In genomic region chr3:121242941-121243340, GRCm38 (mm10) we compare ENCODE assay signal across 10 mouse cellular contexts. TPM values are rescaled to one million over a fixed set of nuclear protein-coding genes. Genes with fewer than 3 reads are reported as not detected.
A peak's percentile ranks its signal among the peaks of the same experiment; 100 is the strongest.
DNase-seq lines count a peak whose midpoint lies in the region; ATAC-seq and TF ChIP-seq lines count a peak whose summit lies in the region.
"Had no signal": no experiment of that assay in that cellular context is flagged by ENCODE, and none has a peak within 500 bp of the region (broad histone marks: within the 10 kb centered on the region; RNA-seq: fewer than 3 reads in every experiment).

No protein-coding gene starts in this region.

- TF ChIP-seq RAD21 in MEL (IDR thresholded peaks at IDR 0.05; ENCODE audit: low read depth, low read length): no peak

- peak; percentile 86 to 94 for TF ChIP-seq EP300 in MEL (IDR thresholded peaks at IDR 0.05; ENCODE audit: low read depth in 1 of 2, low read length in 2 of 2)

- H3K27me3 ChIP-seq in kidney, embryonic 16.5 days (ENCODE audit: insufficient read depth, low read length): no peaks in the 10 kb centered on the region
- H3K27me3 ChIP-seq in MEL (ENCODE audit: control insufficient read depth in 1 of 2, insufficient read depth in 2 of 2, low read length in 2 of 2): no peaks in the 10 kb centered on the region
- no peaks in the 10 kb centered on the region for H3K27me3 ChIP-seq in neural tube, embryonic 15.5 days (replicated peaks)

- peak; percentile 36 for ATAC-seq in kidney, embryonic 16.5 days (ENCODE audit: low FRiP score, low TSS enrichment)
- peak; percentile 87; the same call in 1 of the 2 replicates for ATAC-seq in monocyte, adult 5-6 weeks (replicated peaks; ENCODE audit: insufficient number of reproducible peaks, low FRiP score, low TSS enrichment, poor library complexity, severe bottlenecking)
- no peak for ATAC-seq in neural tube, embryonic 15.5 days (ENCODE audit: low FRiP score)
- ATAC-seq: activated CD4-positive, CD25-positive, alpha-beta regulatory T cell, adult 4 months had no signal

- no peaks in the 10 kb centered on the region for H3K79me2 ChIP-seq in MEL (ENCODE audit: control insufficient read depth, insufficient read depth, low read length, poor library complexity)

- no peak for DNase-seq in kidney, postnatal 25 days
- peak; percentile 94 for DNase-seq in MEL (ENCODE audit: low read depth, low spot score)
- peak; percentile 88 for DNase-seq in gonadal fat pad, adult 2 months (ENCODE audit: low read depth)
- DNase-seq in neural tube, embryonic 10.5 days (ENCODE audit: extremely low spot score, low spot score): no peak
- no peak for DNase-seq in cerebellum, postnatal 4 days (ENCODE audit: low spot score in 2 of 2)
- DNase-seq: kidney, adult 8-10 months had no signal

- H3K27ac ChIP-seq in kidney, embryonic 16.5 days (ENCODE audit: low read length): no peak overlapping the region
- H3K27ac ChIP-seq in MEL (ENCODE audit: control insufficient read depth, low read depth, low read length): peak overlapping the region; percentile 93
- no peak overlapping the region for H3K27ac ChIP-seq in neural tube, embryonic 15.5 days (replicated peaks)

- no peak for TF ChIP-seq CTCF in MEL (IDR thresholded peaks at IDR 0.05 in 2 of 3, conservative IDR thresholded peaks at IDR 0.05 in 1 of 3; ENCODE audit: control insufficient read depth in 1 of 3, insufficient read depth in 1 of 3, low read depth in 2 of 3, low read length in 3 of 3, poor library complexity in 1 of 3, severe bottlenecking in 1 of 3)

- WGBS in kidney, embryonic 16.5 days: 73% methylated on average over 4 of the region's 4 CpGs
- whole genome bisulfite sequencing in neural tube, embryonic 15.5 days: 78% methylated on average over 4 of the region's 4 CpGs

- TF ChIP-seq POLR2A in MEL (IDR thresholded peaks at IDR 0.05; ENCODE audit: control insufficient read depth in 1 of 2, insufficient read depth in 1 of 2, low read depth in 1 of 2, low read length in 2 of 2, poor library complexity in 1 of 2): no peak

- no peaks in the 10 kb centered on the region for H3K9me3 ChIP-seq in kidney, embryonic 16.5 days (ENCODE audit: low read length)
- H3K9me3 ChIP-seq in MEL (replicated peaks; ENCODE audit: insufficient read depth, low read length): no peaks in the 10 kb centered on the region
- no peaks in the 10 kb centered on the region for H3K9me3 ChIP-seq in neural tube, embryonic 15.5 days (replicated peaks)

- no peak overlapping the region for H3K4me2 ChIP-seq in kidney, embryonic 16.5 days (replicated peaks; ENCODE audit: low read depth, low read length)
- no peak overlapping the region for H3K4me2 ChIP-seq in neural tube, embryonic 15.5 days

- no peaks in the 10 kb centered on the region for H3K36me3 ChIP-seq in kidney, embryonic 16.5 days (ENCODE audit: insufficient read depth, low read length)
- H3K36me3 ChIP-seq in MEL (ENCODE audit: control insufficient read depth in 1 of 2, insufficient read depth in 2 of 2, low read length in 2 of 2): peaks cover 0 to 25% of the 10 kb centered on the region in 2 experiments; a peak in 2 of 4 replicates
- no peaks in the 10 kb centered on the region for H3K36me3 ChIP-seq in neural tube, embryonic 15.5 days

- H3K9ac ChIP-seq in kidney, embryonic 16.5 days (replicated peaks; ENCODE audit: low read length): no peak overlapping the region
- H3K9ac ChIP-seq in MEL (ENCODE audit: control insufficient read depth, low read depth, low read length, poor library complexity, severe bottlenecking): no peak overlapping the region
- H3K9ac ChIP-seq in neural tube, embryonic 15.5 days (replicated peaks): no peak overlapping the region

- H3K4me1 ChIP-seq in kidney, embryonic 16.5 days (ENCODE audit: insufficient read depth, low read length): peaks cover 29% of the 10 kb centered on the region
- H3K4me1 ChIP-seq in MEL (ENCODE audit: control insufficient read depth in 1 of 2, insufficient read depth in 2 of 2, low read length in 2 of 2): peaks cover 12 to 24% of the 10 kb centered on the region in 2 experiments; a peak in 3 of 4 replicates
- peaks cover 6% of the 10 kb centered on the region; the same call in 1 of the 2 replicates for H3K4me1 ChIP-seq in neural tube, embryonic 15.5 days

- H3K4me3 ChIP-seq in kidney, embryonic 16.5 days (ENCODE audit: low read length): no peak overlapping the region
- no peak overlapping the region for H3K4me3 ChIP-seq in MEL (ENCODE audit: control insufficient read depth in 1 of 2, insufficient read depth in 1 of 2, low read depth in 2 of 2, low read length in 2 of 2)
- H3K4me3 ChIP-seq in neural tube, embryonic 15.5 days (replicated peaks): no peak overlapping the region

TF ChIP-seq in MEL, 35 proteins besides CTCF, POLR2A, EP300 and RAD21 (continues in another document):
- TF ChIP-seq NRF1 (IDR thresholded peaks at IDR 0.05; ENCODE audit: insufficient read depth, low read depth, low read length, poor library complexity, severe bottlenecking): no peak
- peak; percentile 51; the same call in 1 of the 2 replicates for TF ChIP-seq SIN3A (IDR thresholded peaks at IDR 0.05; ENCODE audit: low read length)
- no peak for TF ChIP-seq POLR2AphosphoS2 (IDR thresholded peaks at IDR 0.05; ENCODE audit: low read length)
- TF ChIP-seq MYB (IDR thresholded peaks at IDR 0.05; ENCODE audit: low read depth, low read length): peak; percentile 50; the same call in 1 of the 2 replicates
- 0 out of 2 replicates have a peak, but pooled peaks have one; percentile 13 for TF ChIP-seq MYC (IDR thresholded peaks at IDR 0.05; ENCODE audit: low read depth, low read length)
- TF ChIP-seq E2F4 (IDR thresholded peaks at IDR 0.05; ENCODE audit: borderline replicate concordance, low read depth, low read length): no peak
- TF ChIP-seq ZMIZ1 (IDR thresholded peaks at IDR 0.05; ENCODE audit: low read depth, low read length): no peak
- no peak for TF ChIP-seq SMC3 (IDR thresholded peaks at IDR 0.05; ENCODE audit: low read depth, low read length)
- TF ChIP-seq ZC3H11A (IDR thresholded peaks at IDR 0.05; ENCODE audit: low read depth, low read length): no peak
- TF ChIP-seq UBTF (IDR thresholded peaks at IDR 0.05; ENCODE audit: borderline replicate concordance, insufficient read depth, low read depth, low read length): no peak
- TF ChIP-seq RCOR1 (IDR thresholded peaks at IDR 0.05; ENCODE audit: low read depth, low read length): peak; percentile 80
- TF ChIP-seq CHD1 (IDR thresholded peaks at IDR 0.05; ENCODE audit: low read depth, low read length): no peak
- peak; percentile 91 for TF ChIP-seq GATA1 (IDR thresholded peaks at IDR 0.05; ENCODE audit: low read depth, low read length)
- no peak for TF ChIP-seq MAFK (IDR thresholded peaks at IDR 0.05; ENCODE audit: borderline replicate concordance, low read depth, low read length)
- no peak for TF ChIP-seq POLR2AphosphoS5 (IDR thresholded peaks at IDR 0.05; ENCODE audit: borderline replicate concordance, low read depth, low read length)
- TF ChIP-seq MAZ (IDR thresholded peaks at IDR 0.05; ENCODE audit: low read depth, low read length): peak; percentile 59
- no peak for TF ChIP-seq BHLHE40 (IDR thresholded peaks at IDR 0.05; ENCODE audit: borderline replicate concordance, low read depth, low read length)
- TF ChIP-seq MEF2A (IDR thresholded peaks at IDR 0.05; ENCODE audit: extremely low read depth, insufficient replicate concordance, low read depth, low read length, poor library complexity, severe bottlenecking): no peak
- TF ChIP-seq KAT2A (conservative IDR thresholded peaks at IDR 0.05; ENCODE audit: low read depth, low read length): no peak
- TF ChIP-seq ELF1 (IDR thresholded peaks at IDR 0.05; ENCODE audit: low read depth, low read length): 0 out of 2 replicates have a peak, but pooled peaks have one; percentile 67
- TF ChIP-seq HCFC1 (IDR thresholded peaks at IDR 0.05; ENCODE audit: low read depth, low read length): 0 out of 2 replicates have a peak, but pooled peaks have one; percentile 22
- TF ChIP-seq TCF12 (IDR thresholded peaks at IDR 0.05; ENCODE audit: low read depth, low read length): peak; percentile 76
- TF ChIP-seq TAL1 (IDR thresholded peaks at IDR 0.05; ENCODE audit: low read length): peak; percentile 73
- TF ChIP-seq GABPA (IDR thresholded peaks at IDR 0.05; ENCODE audit: low read depth, low read length): no peak
- no peak for TF ChIP-seq JUND (IDR thresholded peaks at IDR 0.05; ENCODE audit: low read depth, low read length)
- TF ChIP-seq MAX (IDR thresholded peaks at IDR 0.05; ENCODE audit: low read length): 0 out of 2 replicates have a peak, but pooled peaks have one; percentile 58
- TF ChIP-seq NELFE (IDR thresholded peaks at IDR 0.05; ENCODE audit: low read depth, low read length): no peak
- TF ChIP-seq ETS1 (IDR thresholded peaks at IDR 0.05; ENCODE audit: low read depth, low read length): peak; percentile 83
- peak; percentile 55; the same call in 1 of the 2 replicates for TF ChIP-seq TBP (IDR thresholded peaks at IDR 0.05; ENCODE audit: low read depth, low read length)
- no peak for TF ChIP-seq ZKSCAN1 (IDR thresholded peaks at IDR 0.05; ENCODE audit: low read depth, low read length)
- no peak for TF ChIP-seq USF2 (IDR thresholded peaks at IDR 0.05; ENCODE audit: borderline replicate concordance in 1 of 2, insufficient read depth in 1 of 2, low read depth in 1 of 2, low read length in 2 of 2)
- no peak for TF ChIP-seq USF1 (IDR thresholded peaks at IDR 0.05; ENCODE audit: low read depth, low read length)

RNA-seq across cellular contexts. Expression of gene Tmem56, which starts 40.0 kb away (rescaled TPM):
- polyA plus RNA-seq in kidney, embryonic 16.5 days (2015; fragmentation: Nextera tagmentation; extraction: Ambion mirVana): 1.5 and 1.6 TPM in 2 replicates
- 0.20 and 0.39 TPM in 2 replicates for total RNA-seq in MEL (2012; rRNA removed)
- under 1 TPM in 1 of 2 experiments, not detected in 1; 0.32 TPM for polyA plus RNA-seq in MEL (2012; ENCODE audit: insufficient read depth in 1 of 2, insufficient read length in 2 of 2, low read depth in 1 of 2, low replicate concordance in 2 of 2, missing spikeins in 1 of 2)
- polyA plus RNA-seq in gonadal fat pad, adult 2 months (2012; rRNA removed): 2.8 and 4.0 TPM in 2 replicates
- 0.11 to 1.0 TPM in 2 of 3 replicates, not detected in the other for total RNA-seq in monocyte, adult 5-6 weeks (2017)
- polyA plus RNA-seq in neural tube, embryonic 15.5 days (2015; fragmentation: Nextera tagmentation; extraction: Ambion mirVana): 2.5 and 2.6 TPM in 2 replicates

RNA-seq across cellular contexts. Expression of gene Alg14, which starts 48.6 kb away (rescaled TPM):
- 42.0 and 43.5 TPM in 2 replicates for polyA plus RNA-seq in kidney, embryonic 16.5 days (2015; fragmentation: Nextera tagmentation; extraction: Ambion mirVana)
- 2.5 and 3.2 TPM in 2 replicates for total RNA-seq in MEL (2012; rRNA removed)
- polyA plus RNA-seq in MEL (2012; ENCODE audit: insufficient read depth in 1 of 2, insufficient read length in 2 of 2, low read depth in 1 of 2, low replicate concordance in 2 of 2, missing spikeins in 1 of 2): 10 to 100 TPM in 1 of 2 experiments, not detected in 1; 20.1 TPM
- 16.5 and 21.4 TPM in 2 replicates for polyA plus RNA-seq in gonadal fat pad, adult 2 months (2012; rRNA removed)
- total RNA-seq in monocyte, adult 5-6 weeks (2017): 4.5 to 9.3 TPM (median 6.5 TPM) in 3 replicates
- 37.9 and 46.2 TPM in 2 replicates for polyA plus RNA-seq in neural tube, embryonic 15.5 days (2015; fragmentation: Nextera tagmentation; extraction: Ambion mirVana)

Comparison
In these comparisons a context has a peak if more than half of its experiments do, and no peak if none do; other contexts are left out.
1. DNase-seq: peak in MEL (single experiment) and gonadal fat pad, adult 2 months (single experiment); none in kidney, postnatal 25 days (0 of 2), neural tube, embryonic 10.5 days (single experiment) and cerebellum, postnatal 4 days (0 of 2).